33 mouse cellular contexts compared by ENCODE assay signal in genomic region chr10:114083441-114083840, GRCm38 (mm10).
"Had no signal": no experiment of that assay in that cellular context is flagged by ENCODE, and none has a peak within 500 bp of the region (broad histone marks: within the 10 kb centered on the region; RNA-seq: fewer than 3 reads in every experiment).

No protein-coding gene starts in this region.

- H3K9me3 ChIP-seq: limb, embryonic 10.5 days; limb, embryonic 12.5 days; limb, embryonic 13.5 days; limb, embryonic 15.5 days; liver, embryonic 12.5 days; liver, embryonic 13.5 days; liver, embryonic 15.5 days; lung, embryonic 15.5 days; megakaryocyte, embryonic 14.5 days; midbrain, embryonic 10.5 days; midbrain, embryonic 12.5 days; midbrain, embryonic 13.5 days; midbrain, embryonic 15.5 days; neural tube, embryonic 12.5 days; neural tube, embryonic 13.5 days had no signal

- ATAC-seq: liver, embryonic 12.5 days; liver, postnatal 0 days; lung, postnatal 0 days; midbrain, embryonic 13.5 days; midbrain, embryonic 15.5 days; midbrain, embryonic 16.5 days had no signal

- H3K27ac ChIP-seq: limb, embryonic 10.5 days; limb, embryonic 12.5 days; limb, embryonic 13.5 days; limb, embryonic 15.5 days; liver, embryonic 12.5 days; liver, embryonic 13.5 days; liver, embryonic 14.5 days; liver, embryonic 15.5 days; lung, embryonic 15.5 days; macrophage; midbrain, embryonic 10.5 days; midbrain, embryonic 12.5 days; midbrain, embryonic 13.5 days; midbrain, embryonic 15.5 days; neural tube, embryonic 12.5 days; neural tube, embryonic 13.5 days had no signal

- H3K4me3 ChIP-seq: limb, embryonic 10.5 days; limb, embryonic 12.5 days; limb, embryonic 13.5 days; limb, embryonic 15.5 days; liver, embryonic 12.5 days; liver, embryonic 13.5 days; liver, embryonic 15.5 days; lung, embryonic 15.5 days; megakaryocyte, embryonic 14.5 days; midbrain, embryonic 10.5 days; midbrain, embryonic 12.5 days; midbrain, embryonic 13.5 days; midbrain, embryonic 15.5 days; myocyte; neural tube, embryonic 12.5 days; neural tube, embryonic 13.5 days had no signal

- H3K4me2 ChIP-seq: limb, embryonic 12.5 days; limb, embryonic 13.5 days; limb, embryonic 15.5 days; liver, embryonic 11.5 days; liver, embryonic 12.5 days; liver, embryonic 13.5 days; liver, embryonic 15.5 days; lung, embryonic 14.5 days; lung, embryonic 15.5 days; midbrain, embryonic 11.5 days; midbrain, embryonic 12.5 days; midbrain, embryonic 13.5 days; midbrain, embryonic 15.5 days; neural tube, embryonic 12.5 days; neural tube, embryonic 13.5 days had no signal

- H3K9ac ChIP-seq: limb, embryonic 12.5 days; limb, embryonic 13.5 days; limb, embryonic 15.5 days; liver, embryonic 12.5 days; liver, embryonic 13.5 days; liver, embryonic 14.5 days; liver, embryonic 15.5 days; liver, postnatal 0 days; lung, embryonic 14.5 days; lung, embryonic 15.5 days; midbrain, embryonic 12.5 days; midbrain, embryonic 13.5 days; midbrain, embryonic 15.5 days; neural tube, embryonic 12.5 days; neural tube, embryonic 13.5 days had no signal

- H3K27me3 ChIP-seq: limb, embryonic 12.5 days; limb, embryonic 13.5 days; limb, embryonic 15.5 days; liver, embryonic 12.5 days; liver, embryonic 13.5 days; liver, embryonic 15.5 days; lung, embryonic 15.5 days; megakaryocyte, embryonic 14.5 days; midbrain, embryonic 12.5 days; midbrain, embryonic 13.5 days; midbrain, embryonic 15.5 days; neural tube, embryonic 12.5 days; neural tube, embryonic 13.5 days had no signal

- H3K4me1 ChIP-seq: limb, embryonic 10.5 days; limb, embryonic 12.5 days; limb, embryonic 13.5 days; limb, embryonic 15.5 days; liver, embryonic 12.5 days; liver, embryonic 13.5 days; liver, embryonic 15.5 days; lung, embryonic 15.5 days; megakaryocyte, embryonic 14.5 days; midbrain, embryonic 10.5 days; midbrain, embryonic 12.5 days; midbrain, embryonic 13.5 days; midbrain, embryonic 15.5 days; neural tube, embryonic 12.5 days; neural tube, embryonic 13.5 days had no signal

- H3K36me3 ChIP-seq: limb, embryonic 10.5 days; limb, embryonic 12.5 days; limb, embryonic 13.5 days; limb, embryonic 15.5 days; liver, embryonic 12.5 days; liver, embryonic 13.5 days; liver, embryonic 15.5 days; lung, embryonic 15.5 days; midbrain, embryonic 10.5 days; midbrain, embryonic 12.5 days; midbrain, embryonic 13.5 days; midbrain, embryonic 15.5 days; neural tube, embryonic 12.5 days; neural tube, embryonic 13.5 days had no signal

- DNase-seq: left cerebral cortex, postnatal 4 days; liver; liver, embryonic 13.5 days; liver, postnatal 0 days; lung, adult 18-20 months; lung, adult 2 months; lung, embryonic 14.5 days; lung, postnatal 10 days; lung, postnatal 14 days; lung, postnatal 36 days; lung, postnatal 4 days; midbrain, embryonic 14.5 days had no signal
